Mouse (Mus musculus): ENCODE measurements around the gene Itih4. TPM values are rescaled to one million over a fixed set of nuclear protein-coding genes. Genes with fewer than 3 reads are reported as not detected.

Gene Itih4
- polyA plus RNA-seq, 1 experiment from 2014 or later = not detected

- ATAC-seq (ENCODE audit: low FRiP score, low read depth) = no peak
- 93% methylated on average over 10 of the region's 10 CpGs for WGBS
These were observed 17.4 kb upstream of the Itih4 start for GRCm38 (mm10) chr14:30868826-30869225.

GRCm38 (mm10) chr14:30869391-30869801, 16.9 kb upstream of the Itih4 start:
- Histone ChIP-seq H3K9ac (replicated peaks) (no peak overlapping the region), H3K27ac (replicated peaks) (no peak overlapping the region), H3K4me1 (0 out of 2 replicates have a peak, but pooled peaks cover 3% of the 10 kb centered on the region), H3K27me3 (no peaks in the 10 kb centered on the region), H3K9me3 (no peaks in the 10 kb centered on the region), H3K4me3 (no peak overlapping the region), H3K36me3 (peaks cover 31% of the 10 kb centered on the region), H3K4me2 (replicated peaks) (no peak overlapping the region)
- no peak for ATAC-seq (ENCODE audit: low FRiP score, low read depth)
- 88% methylated on average over 8 of the region's 8 CpGs for WGBS

More at GRCm38 (mm10) chr14:30868826-30869225, 17.4 kb upstream of the Itih4 start:
- 0 out of 2 replicates have a peak, but pooled peaks cover 1% of the 10 kb centered on the region for H3K4me1 ChIP-seq
- H3K27ac ChIP-seq (replicated peaks) = no peak overlapping the region
- H3K4me3 ChIP-seq = no peak overlapping the region
- no peak overlapping the region for H3K9ac ChIP-seq (replicated peaks)
- peaks cover 25% of the 10 kb centered on the region for H3K36me3 ChIP-seq
- H3K27me3 ChIP-seq = no peaks in the 10 kb centered on the region
- no peaks in the 10 kb centered on the region for H3K9me3 ChIP-seq
- H3K4me2 ChIP-seq (replicated peaks) = no peak overlapping the region

GRCm38 (mm10) chr14:30870206-30871147, 15.8 kb upstream of the Itih4 start:
- H3K9ac ChIP-seq (replicated peaks) = no peak overlapping the region
- no peak for ATAC-seq (ENCODE audit: low FRiP score, low read depth)
- no peak overlapping the region for H3K4me3 ChIP-seq
- H3K4me2 ChIP-seq (replicated peaks) = no peak overlapping the region
- no peak overlapping the region for H3K27ac ChIP-seq (replicated peaks)
- H3K36me3 ChIP-seq = peaks cover 37% of the 10 kb centered on the region
- 0 out of 2 replicates have a peak, but pooled peaks cover 3% of the 10 kb centered on the region for H3K4me1 ChIP-seq
- no peaks in the 10 kb centered on the region for H3K27me3 ChIP-seq
- WGBS = 87% methylated on average over 25 of the region's 25 CpGs
- no peaks in the 10 kb centered on the region for H3K9me3 ChIP-seq

- H3K27ac ChIP-seq (replicated peaks) = no peak overlapping the region
- H3K36me3 ChIP-seq = peaks cover 36% of the 10 kb centered on the region
- ATAC-seq (ENCODE audit: low FRiP score, low read depth) = no peak
- no peak overlapping the region for H3K9ac ChIP-seq (replicated peaks)
- H3K4me1 ChIP-seq = 0 out of 2 replicates have a peak, but pooled peaks cover 3% of the 10 kb centered on the region
- 84% methylated on average over 18 of the region's 18 CpGs for WGBS
- no peaks in the 10 kb centered on the region for H3K9me3 ChIP-seq
- H3K4me3 ChIP-seq = no peak overlapping the region
- H3K4me2 ChIP-seq (replicated peaks) = no peak overlapping the region
- no peaks in the 10 kb centered on the region for H3K27me3 ChIP-seq
These were observed 12.1 kb upstream of the Itih4 start for GRCm38 (mm10) chr14:30874095-30874700.

- peaks cover 34% of the 10 kb centered on the region for H3K36me3 ChIP-seq
- WGBS = 91% methylated on average over 12 of the region's 12 CpGs
These were observed 11.0 kb upstream of the Itih4 start for GRCm38 (mm10) chr14:30875130-30875865.

GRCm38 (mm10) chr14:30875955-30876354, 10.3 kb upstream of the Itih4 start:
- peaks cover 34% of the 10 kb centered on the region for H3K36me3 ChIP-seq
- H3K27me3 ChIP-seq = no peaks in the 10 kb centered on the region
- 0 out of 2 replicates have a peak, but pooled peaks cover 3% of the 10 kb centered on the region for H3K4me1 ChIP-seq
- no peak overlapping the region for H3K27ac ChIP-seq (replicated peaks)
- no peak overlapping the region for H3K4me2 ChIP-seq (replicated peaks)
- WGBS = 85% methylated on average over 9 of the region's 9 CpGs
- ATAC-seq (ENCODE audit: low FRiP score, low read depth) = no peak
- no peaks in the 10 kb centered on the region for H3K9me3 ChIP-seq
- no peak overlapping the region for H3K9ac ChIP-seq (replicated peaks)
- H3K4me3 ChIP-seq = no peak overlapping the region

More at GRCm38 (mm10) chr14:30875130-30875865, 11.0 kb upstream of the Itih4 start:
- Histone ChIP-seq H3K4me1 (0 out of 2 replicates have a peak, but pooled peaks cover 3% of the 10 kb centered on the region), H3K27ac (replicated peaks) (no peak overlapping the region), H3K27me3 (no peaks in the 10 kb centered on the region), H3K4me2 (replicated peaks) (no peak overlapping the region), H3K9ac (replicated peaks) (no peak overlapping the region), H3K4me3 (no peak overlapping the region), H3K9me3 (no peaks in the 10 kb centered on the region)
- no peak for ATAC-seq (ENCODE audit: low FRiP score, low read depth)

- Histone ChIP-seq H3K27me3 (no peaks in the 10 kb centered on the region), H3K4me2 (replicated peaks) (no peak overlapping the region), H3K4me1 (0 out of 2 replicates have a peak, but pooled peaks cover 3% of the 10 kb centered on the region), H3K4me3 (no peak overlapping the region), H3K27ac (replicated peaks) (no peak overlapping the region), H3K36me3 (peaks cover 30% of the 10 kb centered on the region), H3K9me3 (no peaks in the 10 kb centered on the region), H3K9ac (replicated peaks) (no peak overlapping the region)
- ATAC-seq (ENCODE audit: low FRiP score, low read depth) = no peak
- 90% methylated on average over 10 of the region's 10 CpGs for WGBS
These were observed 9.8 kb upstream of the Itih4 start for GRCm38 (mm10) chr14:30876451-30876850.

GRCm38 (mm10) chr14:30877827-30878226, 8.4 kb upstream of the Itih4 start:
- H3K27ac ChIP-seq (replicated peaks) = no peak overlapping the region
- H3K4me3 ChIP-seq = no peak overlapping the region
- no peaks in the 10 kb centered on the region for H3K27me3 ChIP-seq
- 97% methylated on average over 3 of the region's 3 CpGs for WGBS
- no peak overlapping the region for H3K9ac ChIP-seq (replicated peaks)
- peaks cover 26% of the 10 kb centered on the region for H3K36me3 ChIP-seq
- 0 out of 2 replicates have a peak, but pooled peaks cover 3% of the 10 kb centered on the region for H3K4me1 ChIP-seq
- ATAC-seq (ENCODE audit: low FRiP score, low read depth) = no peak
- H3K9me3 ChIP-seq = no peaks in the 10 kb centered on the region
- H3K4me2 ChIP-seq (replicated peaks) = no peak overlapping the region

GRCm38 (mm10) chr14:30878958-30879571, 7.2 kb upstream of the Itih4 start, which contains the start of gene Mustn1:
Gene Mustn1, plus strand, starts transcription at chr14:30879200.
- ATAC-seq (ENCODE audit: low FRiP score, low read depth) = no peak
- H3K4me1 ChIP-seq = no peaks in the 10 kb centered on the region
- H3K27ac ChIP-seq (replicated peaks) = no peak within 1 kb of the TSS
- no peak within 1 kb of the TSS for H3K9ac ChIP-seq (replicated peaks)
- no peaks in the 10 kb centered on the region for H3K9me3 ChIP-seq
- 79% methylated on average over 11 of the region's 11 CpGs for WGBS
- no peak within 1 kb of the TSS for H3K4me3 ChIP-seq
- H3K4me2 ChIP-seq (replicated peaks) = no peak within 1 kb of the TSS
- H3K36me3 ChIP-seq = peaks cover 14% of the 10 kb centered on the region
- no peaks in the 10 kb centered on the region for H3K27me3 ChIP-seq

- no peaks in the 10 kb centered on the region for H3K27me3 ChIP-seq
- 65% methylated on average over 9 of the region's 9 CpGs for WGBS
- no peak overlapping the region for H3K4me3 ChIP-seq
- H3K4me2 ChIP-seq (replicated peaks) = no peak overlapping the region
- H3K9me3 ChIP-seq = no peaks in the 10 kb centered on the region
- no peaks in the 10 kb centered on the region for H3K4me1 ChIP-seq
- no peak overlapping the region for H3K27ac ChIP-seq (replicated peaks)
- no peak for ATAC-seq (ENCODE audit: low FRiP score, low read depth)
- peaks cover 8% of the 10 kb centered on the region; the same call in 1 of the 2 replicates for H3K36me3 ChIP-seq
- H3K9ac ChIP-seq (replicated peaks) = no peak overlapping the region
These were observed 6.5 kb upstream of the Itih4 start for GRCm38 (mm10) chr14:30879794-30880193.

- WGBS = 75% methylated on average over 8 of the region's 8 CpGs
- ATAC-seq (ENCODE audit: low FRiP score, low read depth) = no peak
- H3K36me3 ChIP-seq = peaks cover 7% of the 10 kb centered on the region; the same call in 1 of the 2 replicates
- H3K27me3 ChIP-seq = no peaks in the 10 kb centered on the region
- H3K4me2 ChIP-seq (replicated peaks) = no peak overlapping the region
- H3K4me3 ChIP-seq = no peak overlapping the region
- H3K9me3 ChIP-seq = no peaks in the 10 kb centered on the region
- H3K27ac ChIP-seq (replicated peaks) = no peak overlapping the region
- no peak overlapping the region for H3K9ac ChIP-seq (replicated peaks)
- H3K4me1 ChIP-seq = no peaks in the 10 kb centered on the region
These were observed 6.0 kb upstream of the Itih4 start for GRCm38 (mm10) chr14:30880251-30880650.

Data from midbrain, embryonic 12.5 days (tissue).